Mouse (Mus musculus) urinary bladder, postnatal 14 days (tissue): Measurements from ENCODE around the gene Gpank1.

ENCODE experiments used
- DNase-seq: peaks from one replicate; pipeline ENCODE4 v3.0.0; 2021; ENCODE audit warnings: low spot score

Gene Gpank1

DNA sequence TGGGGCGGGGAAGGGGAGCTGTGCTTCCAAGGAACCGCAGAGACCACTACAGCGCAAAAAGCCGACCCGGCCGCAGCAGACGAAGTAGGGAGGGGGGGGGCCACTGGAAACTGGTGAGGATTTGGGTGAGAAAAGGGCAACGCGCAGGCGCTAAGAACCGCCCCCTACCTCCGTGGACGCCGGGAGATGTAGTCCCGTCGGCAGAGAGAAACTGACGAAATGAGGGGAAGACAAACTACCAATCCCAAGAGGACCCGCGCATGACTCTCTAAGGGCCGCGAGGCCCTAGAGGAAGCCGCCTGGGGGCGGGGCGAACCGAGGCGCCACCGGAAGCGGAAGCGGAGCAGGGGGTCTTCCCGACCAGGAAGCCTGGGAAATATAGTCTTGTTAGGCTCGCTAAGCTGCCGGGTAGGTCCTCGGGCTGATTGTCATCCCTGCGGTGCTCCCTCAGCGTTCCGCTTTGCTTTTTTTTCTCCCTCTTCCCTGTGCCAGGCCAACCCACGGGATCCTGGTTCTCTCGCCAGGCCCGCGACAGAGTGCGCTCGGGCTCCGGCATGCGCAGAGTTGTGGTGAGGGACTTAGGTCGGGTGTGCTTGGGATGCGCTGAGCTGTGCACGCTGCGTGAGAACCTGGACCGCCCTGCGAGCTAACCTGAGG lies at the start of gene Gpank1:
Gene Gpank1, plus strand, starts transcription at position 313 of the 657 bp plus-strand sequence.
- DNase-seq = peak; percentile 99

DNA sequence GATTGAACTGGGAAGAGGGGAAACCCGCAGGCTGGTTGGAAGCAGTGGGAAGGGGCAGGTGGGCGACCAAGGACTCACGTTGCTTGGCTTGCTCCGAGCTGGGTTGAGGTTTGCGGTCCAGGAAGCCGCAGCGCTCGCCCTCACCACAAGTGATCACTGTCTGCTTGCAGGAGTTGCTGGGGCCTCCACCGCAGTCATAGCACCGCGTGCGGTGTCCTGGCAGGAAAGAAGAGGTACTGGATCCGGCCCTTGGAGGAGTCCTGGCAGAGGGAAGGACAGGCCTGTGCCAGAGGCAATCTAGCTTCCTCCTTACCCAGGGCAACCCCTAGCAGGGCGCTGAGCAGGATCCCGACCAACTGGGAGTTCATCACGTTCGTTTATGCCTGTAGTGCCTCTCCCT lies 47.2 kb upstream of the Gpank1 start:
- no peak for DNase-seq

- no peak for DNase-seq
Measured at GRCm38 (mm10) chr17:35076507-35077176, 44.6 kb upstream of the Gpank1 start, which contains the start of gene Ly6g6e. Ly6g6e (plus strand) TSS chr17:35076902.

- DNase-seq = no peak
Measured at GRCm38 (mm10) chr17:35077285-35077684, 44.0 kb upstream of the Gpank1 start.

DNA sequence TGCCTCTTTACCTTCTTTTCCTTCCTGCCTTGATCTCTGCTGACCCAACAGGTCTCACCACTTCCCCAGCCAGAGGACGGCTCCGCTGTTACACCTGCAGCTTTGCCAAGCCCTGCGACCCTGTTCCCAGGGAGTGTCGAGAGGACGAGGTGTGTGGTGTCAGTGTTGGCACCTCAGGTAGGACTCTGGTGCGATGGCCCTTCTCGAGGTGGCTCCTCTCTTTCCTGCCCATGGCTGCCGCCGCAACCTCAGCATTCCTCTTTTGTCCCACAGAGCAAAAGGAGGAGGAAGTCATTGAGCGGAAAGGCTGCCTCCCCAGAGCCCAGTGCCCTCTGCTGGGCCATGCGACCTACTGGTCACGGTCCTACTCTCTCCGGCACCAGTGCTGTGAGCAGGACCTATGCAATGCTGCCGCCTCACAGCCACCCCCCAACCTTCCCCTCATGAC lies 43.4 kb upstream of the Gpank1 start, which contains the start of gene Ly6g6d:
Gene Ly6g6d, minus strand, starts transcription at position 280 of the 448 bp plus-strand sequence.
- DNase-seq = peak; percentile 62

DNA sequence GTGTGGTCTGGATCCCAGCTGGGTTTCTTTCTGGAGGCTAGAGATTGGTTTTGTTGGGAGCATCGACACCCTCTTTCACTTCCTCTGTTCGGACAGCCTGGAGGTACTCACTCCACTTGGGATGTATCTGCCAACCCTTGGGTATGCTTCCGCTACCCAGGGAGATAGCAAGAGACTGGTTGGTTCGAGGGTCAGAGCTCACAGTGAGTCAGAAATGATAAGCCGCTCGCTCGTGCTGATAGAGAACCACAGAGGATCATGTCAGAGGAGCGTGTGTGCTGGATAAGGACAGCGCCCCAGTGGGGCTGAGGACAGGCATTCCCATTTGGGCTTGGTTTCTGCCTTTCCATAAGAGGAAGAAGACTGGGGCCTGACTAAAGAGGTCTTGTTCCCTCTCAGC lies 41.5 kb upstream of the Gpank1 start:
- no peak for DNase-seq

DNA sequence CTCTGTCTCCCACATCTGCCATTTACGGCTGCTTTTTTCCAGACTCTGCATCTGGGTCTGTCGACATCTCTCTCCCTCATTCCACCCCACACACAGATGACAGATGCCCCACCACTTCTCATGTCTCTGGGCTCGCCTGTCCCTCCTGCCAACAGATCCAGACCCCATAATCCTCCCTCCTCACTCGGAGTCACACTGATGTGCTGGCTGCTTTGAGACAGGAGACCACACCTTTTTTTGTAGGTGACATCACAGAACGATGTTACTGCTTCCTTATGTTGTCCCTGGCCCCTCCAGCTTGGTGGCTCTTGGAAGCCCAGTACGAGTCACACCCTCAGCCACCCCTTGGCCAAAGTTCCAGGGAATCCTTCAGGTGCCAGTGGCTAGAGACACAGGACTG lies 41.0 kb upstream of the Gpank1 start:
- DNase-seq = no peak

GRCm38 (mm10) chr17:35080710-35081109 lies 40.5 kb upstream of the Gpank1 start:
- DNase-seq = no peak

DNA sequence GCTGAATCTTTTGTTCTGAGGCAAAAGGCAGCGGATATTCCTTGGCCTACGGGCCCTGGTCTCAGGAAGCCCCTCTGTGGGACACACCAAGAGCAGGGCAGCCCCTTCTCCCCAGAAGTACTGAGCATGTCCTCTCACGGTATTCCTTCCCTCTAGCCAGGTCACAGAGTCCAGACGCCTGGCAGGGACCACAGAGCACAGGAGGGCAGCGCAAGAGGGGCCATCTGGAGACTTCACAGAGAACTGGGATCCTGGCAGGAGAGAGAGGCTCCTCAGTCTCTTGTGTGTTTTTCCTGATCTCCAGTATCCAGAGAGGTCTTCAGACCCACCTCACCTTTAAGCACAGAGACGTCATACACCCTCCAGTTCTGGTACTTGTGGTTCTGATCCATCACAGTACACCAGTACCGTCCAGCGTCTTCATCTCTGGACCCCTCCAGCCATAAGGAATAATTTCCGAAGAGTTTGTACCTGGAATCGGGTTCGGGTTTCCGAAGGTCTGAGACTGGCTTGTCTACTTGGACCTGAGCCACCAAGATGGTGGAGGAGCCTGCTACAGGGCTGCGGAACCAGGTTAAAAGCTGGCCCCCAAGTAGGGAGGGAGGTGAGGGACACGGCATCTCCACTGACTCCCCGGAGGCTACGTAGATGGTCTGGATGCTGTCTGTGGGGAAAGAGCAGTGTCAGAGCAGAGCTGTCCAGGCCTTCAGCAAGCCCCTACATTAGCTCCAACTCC lies 38.2 kb upstream of the Gpank1 start:
- no peak for DNase-seq

- DNase-seq = no peak
Measured at GRCm38 (mm10) chr17:35083929-35084497, 37.2 kb upstream of the Gpank1 start.

DNA sequence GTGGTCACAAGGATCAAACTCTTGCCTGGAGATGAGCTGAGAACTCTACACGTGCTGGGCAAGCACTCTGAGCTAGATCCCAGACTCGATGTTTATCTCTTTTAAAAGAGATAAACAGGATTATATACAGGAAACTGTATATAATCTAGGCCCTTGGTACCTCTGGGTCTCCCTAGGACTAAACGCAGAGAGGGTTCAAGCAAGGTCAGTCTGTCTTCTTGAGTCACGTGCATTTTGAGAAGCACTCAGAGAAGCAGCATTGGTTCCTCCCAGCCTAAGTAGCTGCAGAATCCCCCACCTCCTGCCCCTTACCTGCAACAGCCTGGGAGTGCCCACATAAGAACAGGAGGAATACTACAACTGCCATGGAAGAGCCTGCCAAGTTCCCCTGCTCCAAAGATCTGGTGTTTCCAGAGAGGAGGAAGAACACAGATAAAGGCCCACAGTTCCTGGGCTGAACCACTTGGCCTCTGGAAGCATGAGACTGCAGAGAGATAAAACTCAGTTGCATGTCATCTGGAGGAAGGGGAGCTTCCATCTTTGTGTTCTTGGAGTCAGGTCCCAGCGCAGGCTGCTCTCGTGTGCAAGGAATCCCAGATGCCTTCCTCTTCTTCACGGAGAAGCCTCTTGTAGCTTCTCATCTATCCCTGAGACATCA lies 35.9 kb upstream of the Gpank1 start, which contains the start of gene Ly6g6f:
Gene Ly6g6f, minus strand, starts transcription at position 403 of the 658 bp plus-strand sequence.
- no peak for DNase-seq

DNA sequence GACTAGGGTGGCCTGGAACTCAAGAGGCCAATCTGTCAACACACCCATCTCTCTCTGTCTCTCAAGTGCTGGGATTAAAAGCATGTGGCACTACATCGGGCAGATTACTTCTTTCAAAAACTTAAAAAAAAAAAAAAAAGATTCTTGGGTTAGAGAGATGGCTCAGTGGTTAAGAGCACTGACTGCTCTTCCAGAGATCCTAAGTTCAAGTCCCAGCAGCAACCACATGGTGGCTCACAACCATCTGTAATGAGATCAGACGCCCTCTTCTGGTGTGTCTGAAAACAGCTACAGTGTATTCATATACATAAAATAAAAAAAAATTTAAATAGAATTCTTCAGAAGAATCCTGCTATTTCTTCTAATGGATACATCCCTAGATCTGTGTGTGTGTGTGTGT lies 33.1 kb upstream of the Gpank1 start:
- DNase-seq = no peak

- DNase-seq = peak; percentile 92
Measured at GRCm38 (mm10) chr17:35088825-35089644, 32.2 kb upstream of the Gpank1 start, which contains the start of gene Abhd16a. Abhd16a (plus strand) TSS chr17:35089263.

DNA sequence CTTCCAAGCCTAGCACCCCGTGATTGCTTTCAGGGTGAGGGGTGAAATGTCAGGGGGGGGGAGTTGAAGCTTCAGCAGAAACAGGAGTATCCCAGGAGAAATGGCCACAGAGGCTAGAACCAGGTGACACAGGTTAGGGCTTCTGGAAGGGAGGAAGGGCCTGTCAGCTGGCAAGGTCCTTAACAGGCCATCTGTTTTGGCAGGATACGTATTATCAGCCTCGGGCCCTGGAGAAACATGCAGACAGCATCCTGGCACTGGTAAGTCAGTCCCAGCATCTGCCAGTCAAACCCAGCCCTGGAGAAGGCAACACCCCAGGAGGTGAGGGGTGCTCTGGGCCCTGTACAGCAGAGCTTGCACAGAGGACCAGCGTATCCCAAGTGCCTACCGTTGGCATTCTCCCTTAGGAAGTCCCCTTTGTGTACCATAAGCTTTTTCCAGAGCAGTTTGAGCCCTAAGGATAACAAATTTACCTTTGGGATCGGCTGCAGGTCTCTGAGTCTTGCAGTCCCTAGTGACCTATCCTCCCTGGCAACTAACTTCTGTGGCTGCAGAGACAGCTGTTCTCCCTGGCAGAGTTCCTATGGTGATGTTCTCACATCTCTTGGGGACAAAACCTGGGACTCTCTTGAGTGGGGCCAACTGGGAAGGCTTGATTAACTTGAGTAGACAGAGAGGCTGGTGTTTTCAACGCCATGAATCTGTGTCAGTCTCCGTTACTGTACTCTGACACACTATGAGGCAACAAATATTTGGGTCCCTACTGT lies 30.9 kb upstream of the Gpank1 start:
- no peak for DNase-seq

- no peak for DNase-seq
Measured at GRCm38 (mm10) chr17:35092403-35093198, 28.7 kb upstream of the Gpank1 start.

DNA sequence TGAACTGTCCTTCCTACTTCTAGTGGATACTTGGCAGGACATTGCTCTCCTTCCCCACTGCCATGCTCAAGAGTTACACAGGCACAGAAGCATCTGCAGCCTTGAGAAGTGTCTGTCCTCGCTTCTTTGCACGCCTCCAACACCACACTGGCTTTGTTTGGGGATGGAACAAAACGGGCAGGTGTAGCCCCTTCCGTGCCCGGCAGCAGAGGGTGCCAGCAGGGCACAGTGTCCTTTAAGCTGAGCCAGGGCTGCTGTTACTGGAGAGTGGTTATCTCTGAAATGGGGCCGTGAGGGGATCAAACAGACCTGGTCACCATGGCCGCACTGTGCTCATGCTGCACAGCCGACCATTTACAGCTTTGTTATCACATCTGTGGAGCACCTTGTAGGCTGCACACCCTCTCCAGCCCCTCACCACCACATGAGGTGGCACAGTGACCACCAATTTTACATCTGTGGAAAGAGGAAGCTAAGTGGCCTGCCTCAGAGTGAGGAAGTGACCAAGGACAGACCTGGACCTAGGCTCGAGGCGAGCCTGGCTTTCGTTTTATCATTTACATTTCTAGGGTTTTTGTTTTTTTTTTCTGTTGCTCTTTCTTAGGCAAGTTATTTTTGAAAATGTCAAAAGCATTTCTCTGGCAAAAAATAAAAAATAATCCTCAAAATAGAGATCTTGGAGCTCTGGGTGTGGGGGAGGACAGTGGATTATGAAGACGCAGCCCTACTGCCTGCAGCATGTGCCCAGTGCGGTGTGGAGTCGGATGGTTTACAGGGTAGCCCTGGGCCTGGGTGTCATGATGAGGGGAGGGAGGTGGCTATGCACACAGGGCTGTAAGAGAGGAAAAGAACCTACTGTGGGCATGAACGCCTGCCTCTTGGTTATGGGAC lies 26.5 kb upstream of the Gpank1 start:
- DNase-seq = no peak

- no peak for DNase-seq
Measured at GRCm38 (mm10) chr17:35096597-35096996, 24.7 kb upstream of the Gpank1 start.

GRCm38 (mm10) chr17:35097164-35097655 lies 24.0 kb upstream of the Gpank1 start:
- no peak for DNase-seq
